Mouse (Mus musculus) olfactory bulb, adult 2 months (tissue): ENCODE data around the gene Tcea3.

Source experiments
- CTCF ChIP-seq: fragments of 200-500 bp; IDR thresholded peaks from 2 replicates; pipeline ENCODE4 v1.5.1; 2012; ENCODE audit warnings: low read depth, mild to moderate bottlenecking, low read length, moderate library complexity; ENCODE audit not compliant: insufficient read depth
- POLR2A ChIP-seq: fragments of 200-500 bp; IDR thresholded peaks from 2 replicates; pipeline ENCODE4 v1.6.1; 2012; ENCODE audit warnings: mild to moderate bottlenecking, low read depth, low read length, moderate library complexity; ENCODE audit not compliant: insufficient read depth

DNA sequence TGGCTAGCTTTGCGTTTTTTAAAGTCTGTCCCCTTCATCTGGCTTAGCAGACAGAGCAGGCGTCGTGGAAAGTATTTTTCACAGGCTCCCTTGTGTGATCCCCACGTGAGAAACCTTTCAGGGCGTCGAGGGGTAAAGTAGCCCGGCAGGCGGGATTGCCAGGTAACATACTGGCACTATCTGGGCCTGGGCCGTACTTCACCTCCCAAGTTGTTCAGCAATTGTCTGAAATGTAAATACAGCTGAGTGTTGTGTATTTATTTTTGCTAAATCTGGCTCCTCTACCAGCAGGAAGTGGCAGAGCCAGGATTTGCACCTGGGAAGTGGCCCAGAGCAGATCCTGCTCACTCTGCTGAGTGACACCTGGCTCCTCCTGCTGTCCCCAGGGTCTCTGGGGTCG, 30.5 kb upstream of the Tcea3 start:
- no peak for TF ChIP-seq CTCF
- no peak for TF ChIP-seq POLR2A
